Mouse (Mus musculus) heart, embryonic 11.5 days (tissue): ENCODE measurements around the gene 1520401A03Rik. TPM values are rescaled to one million over a fixed set of nuclear protein-coding genes. Genes with fewer than 3 reads are reported as not detected.

Experiments used
- ATAC-seq: fragments of 200-750 bp; cut with Nextera tagmentation; replicated peaks from 2 replicates; pipeline ENCODE4 v1.8.0; 2017; ENCODE audit warnings: moderate library complexity; ENCODE audit not compliant: insufficient number of reproducible peaks, low FRiP score, low TSS enrichment
- H3K27ac ChIP-seq: fragments of 300-500 bp; sonication (generic); 2 replicates; pipeline ENCODE4 v1.5.1; 2014; ENCODE audit warnings: mild to moderate bottlenecking, low read depth, low read length
- H3K27me3 ChIP-seq: fragments of 300-500 bp; sonication (generic); 2 replicates; pipeline ENCODE4 v1.6.1; 2014; ENCODE audit warnings: mild to moderate bottlenecking, low read length, mixed read lengths; ENCODE audit not compliant: control insufficient read depth, insufficient read depth
- H3K36me3 ChIP-seq: fragments of 300-500 bp; sonication (generic); 2 replicates; pipeline ENCODE4 v1.6.1; 2014; ENCODE audit warnings: mild to moderate bottlenecking, low read length, moderate library complexity, mixed read lengths; ENCODE audit not compliant: control insufficient read depth, insufficient read depth
- H3K4me1 ChIP-seq: fragments of 300-500 bp; sonication (generic); 2 replicates; pipeline ENCODE4 v1.6.1; 2014; ENCODE audit warnings: low read length; ENCODE audit not compliant: control insufficient read depth, insufficient read depth
- H3K4me2 ChIP-seq: fragments of 300-500 bp; sonication (generic); 2 replicates; pipeline ENCODE4 v1.6.1; 2014; ENCODE audit warnings: mild to moderate bottlenecking, moderate library complexity
- H3K4me3 ChIP-seq: fragments of 300-500 bp; sonication (generic); 2 replicates; pipeline ENCODE4 v1.5.1; 2014; ENCODE audit warnings: low read depth, low read length
- H3K9ac ChIP-seq: fragments of 300-500 bp; sonication (generic); 2 replicates; pipeline ENCODE4 v1.6.1; 2014; ENCODE audit warnings: mild to moderate bottlenecking, low read depth, low read length, moderate library complexity
- H3K9me3 ChIP-seq: fragments of 300-500 bp; sonication (generic); replicated peaks from 2 replicates; pipeline ENCODE4 v1.6.1; 2016; ENCODE audit warnings: low read length; ENCODE audit not compliant: control insufficient read depth
- WGBS: fragments of 180-500 bp; shearing (Covaris S2); extraction: QIAGEN DNeasy Blood & Tissue Kit; methylation state at CpG from one replicate; pipeline ENCODE4 v1.1.7; 2014; ENCODE audit not compliant: insufficient replicate concordance; 5-methylcytosine and 5-hydroxymethylcytosine counted together
- polyA plus RNA-seq: library from polyadenylated mRNA; unstranded; fragments of >200 nt; fragmentation: Nextera tagmentation; extraction: Ambion mirVana; gene quantifications from 2 replicates; pipeline ENCODE4 v1.2.1, GENCODE M21; 2014

The 1520401A03Rik gene
- polyA plus RNA-seq, 1 experiment from 2014 or later, result 0.16 TPM

DNA sequence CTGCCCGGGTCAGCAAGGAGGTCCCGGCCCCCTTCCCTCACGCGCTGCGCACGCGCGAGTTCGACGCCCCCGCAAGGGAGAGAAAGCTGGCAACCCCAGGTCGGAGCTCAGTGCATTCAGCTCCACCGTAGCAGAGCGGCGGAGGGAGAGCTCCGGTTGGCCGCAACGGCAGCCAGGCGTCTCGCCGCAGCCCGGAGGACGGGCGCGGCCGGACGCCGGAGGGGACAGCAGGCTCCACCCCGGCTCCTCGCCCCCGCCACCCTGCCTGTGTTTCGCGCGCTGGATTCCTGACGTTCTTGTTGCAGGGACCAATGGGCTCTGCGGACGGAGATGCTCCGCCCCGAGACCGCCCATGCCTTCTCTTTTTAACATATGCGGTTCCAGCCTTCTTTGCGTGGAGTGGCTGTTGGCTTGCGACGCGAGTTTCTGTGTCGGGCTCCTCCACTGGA is 17.6 kb upstream of the 1520401A03Rik start:
- peak overlapping the region; percentile 99 for H3K4me2 ChIP-seq
- H3K4me1 ChIP-seq, result peaks cover 23% of the 10 kb centered on the region
- H3K9ac ChIP-seq, result peak overlapping the region; percentile 78
- WGBS, result under 1% methylated on average over 46 of the region's 46 CpGs
- peaks cover 5% of the 10 kb centered on the region; the same call in 1 of the 2 replicates for H3K36me3 ChIP-seq
- H3K27ac ChIP-seq, result 0 out of 2 replicates have a peak overlapping the region, but pooled peaks have one; percentile 22
- no peaks in the 10 kb centered on the region for H3K9me3 ChIP-seq
- H3K27me3 ChIP-seq, result peaks cover 83% of the 10 kb centered on the region
- peak; percentile 74 for ATAC-seq
- H3K4me3 ChIP-seq, result peak overlapping the region; percentile 67

DNA sequence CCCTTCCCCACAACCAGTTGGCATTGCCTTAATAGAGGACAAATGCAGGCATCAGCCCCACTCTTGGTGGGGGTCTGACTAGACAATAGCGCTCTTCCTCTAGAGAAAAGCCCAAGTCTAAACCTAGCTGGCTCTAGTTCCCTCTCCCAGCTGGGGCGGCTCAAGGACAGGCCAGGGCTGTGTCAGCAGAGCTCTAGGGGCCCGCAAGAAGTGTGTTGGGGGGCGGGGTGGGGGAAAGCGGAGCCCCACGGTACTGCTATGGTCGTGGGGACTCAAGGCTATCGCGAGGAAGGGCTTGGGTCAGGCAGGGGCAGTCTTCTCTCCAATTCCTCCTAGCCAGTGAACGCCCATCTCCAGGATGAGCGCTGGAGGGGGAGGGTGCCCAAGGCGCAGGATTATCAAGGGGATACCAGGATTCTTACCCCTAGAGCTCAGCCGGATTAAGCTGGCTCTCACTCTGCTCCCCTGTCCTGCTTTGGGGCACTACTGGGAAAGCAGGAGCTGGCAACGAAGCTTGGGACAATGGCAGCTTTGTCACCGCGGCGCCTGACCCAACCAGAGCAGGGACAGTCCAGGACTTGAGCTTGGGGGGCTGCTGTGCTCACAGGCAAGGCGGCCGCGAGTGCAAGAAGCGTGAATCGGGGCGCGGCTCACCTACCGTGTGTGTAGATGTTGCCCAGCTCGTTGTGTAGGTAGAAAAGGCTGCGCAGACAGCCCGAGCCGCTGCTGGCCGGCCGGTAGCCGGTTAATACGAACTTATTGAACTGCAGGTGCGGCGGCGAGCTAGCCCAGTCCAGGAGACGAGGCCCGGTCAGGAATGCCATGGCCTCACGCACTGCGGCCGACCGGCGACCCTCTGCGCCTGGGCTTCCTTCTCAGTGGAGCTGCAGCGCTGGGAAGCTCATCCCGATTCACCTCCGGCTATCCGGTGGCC is 16.9 kb upstream of the 1520401A03Rik start:
- peaks cover 76% of the 10 kb centered on the region for H3K27me3 ChIP-seq
- peak; percentile 15 for ATAC-seq

DNA sequence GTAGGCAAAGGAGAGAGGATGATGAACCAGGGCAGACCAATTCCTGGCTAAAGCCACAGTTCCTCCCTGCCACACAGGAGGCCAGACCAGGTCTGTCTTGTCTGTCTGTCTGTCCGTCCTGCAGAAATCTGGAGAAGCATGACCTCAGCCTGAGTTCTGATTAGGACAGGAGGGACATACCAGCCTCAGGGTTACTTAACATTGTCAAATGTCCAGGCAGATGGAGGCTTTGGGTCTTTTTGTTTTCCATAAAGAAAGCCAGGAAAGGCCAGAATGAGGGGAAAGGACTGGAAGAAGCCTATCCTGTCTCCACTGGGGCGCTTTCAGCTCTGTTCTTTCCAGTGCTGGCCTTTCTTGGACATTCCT is 16.2 kb upstream of the 1520401A03Rik start:
- Histone ChIP-seq H3K27me3 (peaks cover 69% of the 10 kb centered on the region), H3K36me3 (peaks cover 8% of the 10 kb centered on the region), H3K4me2 (peak overlapping the region; percentile 99), H3K9ac (no peak overlapping the region), H3K9me3 (no peaks in the 10 kb centered on the region), H3K27ac (no peak overlapping the region), H3K4me3 (peak overlapping the region; percentile 67), H3K4me1 (peaks cover 17% of the 10 kb centered on the region)
- 38% methylated on average over 2 of the region's 2 CpGs for WGBS
- no peak for ATAC-seq

More for the DNA sequence above, 16.9 kb upstream of the 1520401A03Rik start:
- Histone ChIP-seq H3K4me2 (peak overlapping the region; percentile 99), H3K27ac (0 out of 2 replicates have a peak overlapping the region, but pooled peaks have one; percentile 22), H3K36me3 (peaks cover 5% of the 10 kb centered on the region; the same call in 1 of the 2 replicates), H3K9me3 (no peaks in the 10 kb centered on the region), H3K4me1 (peaks cover 17% of the 10 kb centered on the region), H3K4me3 (peak overlapping the region; percentile 67), H3K9ac (peak overlapping the region; percentile 78)
- 2% methylated on average over 48 of the region's 48 CpGs for WGBS

DNA sequence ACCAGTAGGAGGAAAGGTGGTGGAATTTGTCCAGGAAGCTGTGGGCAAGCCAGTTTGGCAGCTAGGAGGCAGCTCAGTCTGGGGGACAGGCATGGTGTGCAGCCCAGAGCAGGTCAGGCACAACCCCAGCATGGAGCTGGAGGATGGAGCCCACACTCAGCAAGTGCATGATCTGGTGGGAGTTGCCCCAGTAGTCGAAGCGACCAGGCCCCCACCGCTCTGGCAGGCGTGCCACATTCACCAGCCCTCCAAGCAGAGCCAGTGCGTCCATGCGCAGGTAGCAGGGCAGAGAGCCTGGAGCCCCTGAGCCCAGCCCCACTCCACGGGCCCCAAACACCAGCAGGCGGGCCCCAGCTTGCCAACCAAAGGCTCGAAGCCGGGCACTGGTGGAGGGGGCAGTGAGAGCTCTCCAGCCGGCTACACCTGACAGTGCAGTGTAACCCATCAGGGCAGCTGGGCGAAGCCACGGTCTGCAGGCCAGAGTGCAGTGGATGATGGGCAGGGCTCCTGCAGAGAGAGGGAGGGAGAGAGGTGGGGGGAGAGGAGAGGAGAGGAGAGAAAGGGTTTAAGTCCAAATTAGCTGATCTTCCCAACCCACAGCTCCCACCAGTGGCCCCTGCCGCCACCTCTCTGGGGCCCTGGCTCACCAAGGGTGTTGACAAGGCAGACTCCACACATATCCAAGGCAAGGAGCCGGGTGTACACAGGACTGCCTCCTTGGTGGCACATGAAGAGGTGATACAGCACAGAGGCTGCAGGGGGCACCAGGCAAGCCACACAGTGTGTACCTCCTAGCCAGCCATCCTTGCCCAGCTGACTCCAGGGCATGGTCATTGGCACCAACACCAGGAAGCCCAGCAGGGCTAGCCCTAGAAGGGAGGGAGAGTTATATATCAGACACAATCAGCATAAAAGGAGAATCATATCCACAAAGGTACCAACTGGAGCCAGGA is 15.2 kb upstream of the 1520401A03Rik start:
- Histone ChIP-seq H3K9ac (no peak overlapping the region), H3K9me3 (no peaks in the 10 kb centered on the region), H3K4me1 (peaks cover 17% of the 10 kb centered on the region), H3K4me2 (no peak overlapping the region), H3K27me3 (peaks cover 59% of the 10 kb centered on the region), H3K27ac (no peak overlapping the region), H3K4me3 (no peak overlapping the region), H3K36me3 (peaks cover 12% of the 10 kb centered on the region)
- WGBS, result 60% methylated on average over 15 of the region's 15 CpGs
- ATAC-seq, result no peak

DNA sequence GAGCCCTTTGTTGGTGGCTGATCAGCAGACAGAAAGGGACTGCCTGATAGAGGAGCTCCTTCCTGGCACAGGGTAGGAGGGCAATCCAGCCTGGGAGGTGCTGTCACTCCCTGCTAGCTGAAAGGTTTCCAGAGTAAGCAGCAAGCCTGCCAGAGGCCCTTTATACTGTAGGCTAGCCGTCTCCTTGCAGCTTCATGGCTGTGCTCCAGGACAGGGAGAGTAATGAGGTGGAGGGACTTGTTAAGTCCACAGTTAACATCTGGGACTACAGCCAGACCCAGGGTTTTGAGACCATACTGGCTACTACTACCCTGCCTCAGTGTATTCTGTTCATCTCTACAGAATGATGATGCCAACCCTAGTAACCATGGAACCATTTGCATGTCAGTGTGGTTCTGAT is 11.8 kb upstream of the 1520401A03Rik start:
- Histone ChIP-seq H3K9ac (no peak overlapping the region), H3K27ac (no peak overlapping the region), H3K36me3 (peaks cover 12% of the 10 kb centered on the region), H3K27me3 (peaks cover 25% of the 10 kb centered on the region), H3K4me3 (no peak overlapping the region), H3K4me2 (no peak overlapping the region), H3K9me3 (no peaks in the 10 kb centered on the region), H3K4me1 (peaks cover 7% of the 10 kb centered on the region)
- ATAC-seq, result no peak
- 77% methylated on average over 1 of the region's 1 CpGs for WGBS

DNA sequence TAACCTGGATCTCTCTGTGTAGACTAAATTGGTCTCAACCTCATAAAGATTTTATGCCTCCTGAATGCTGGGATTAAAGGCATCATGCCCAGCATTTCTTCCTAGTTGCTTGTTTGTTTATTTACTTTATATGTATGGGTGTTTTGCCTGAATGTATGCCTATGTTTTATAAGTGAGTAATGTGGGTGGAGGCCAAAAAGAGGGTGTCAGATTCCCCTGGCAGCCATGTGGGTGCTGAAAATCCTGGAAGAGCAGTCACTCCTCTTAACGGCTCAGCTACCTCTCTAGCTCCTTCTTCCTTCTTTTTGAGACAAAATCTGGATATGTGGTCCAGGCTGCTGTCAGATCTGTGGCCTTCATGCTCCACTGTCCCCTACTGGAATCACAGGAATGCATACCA is 7.9 kb upstream of the 1520401A03Rik start:
- H3K9me3 ChIP-seq, result no peaks in the 10 kb centered on the region
- no peak overlapping the region for H3K4me3 ChIP-seq
- H3K27ac ChIP-seq, result no peak overlapping the region
- peaks cover 3% of the 10 kb centered on the region; the same call in 1 of the 2 replicates for H3K4me1 ChIP-seq
- ATAC-seq, result no peak
- WGBS, result 61% methylated on average over 1 of the region's 1 CpGs
- peaks cover under 1% of the 10 kb centered on the region; the same call in 1 of the 2 replicates for H3K27me3 ChIP-seq
- H3K4me2 ChIP-seq, result no peak overlapping the region
- H3K36me3 ChIP-seq, result peaks cover 9% of the 10 kb centered on the region
- H3K9ac ChIP-seq, result no peak overlapping the region

DNA sequence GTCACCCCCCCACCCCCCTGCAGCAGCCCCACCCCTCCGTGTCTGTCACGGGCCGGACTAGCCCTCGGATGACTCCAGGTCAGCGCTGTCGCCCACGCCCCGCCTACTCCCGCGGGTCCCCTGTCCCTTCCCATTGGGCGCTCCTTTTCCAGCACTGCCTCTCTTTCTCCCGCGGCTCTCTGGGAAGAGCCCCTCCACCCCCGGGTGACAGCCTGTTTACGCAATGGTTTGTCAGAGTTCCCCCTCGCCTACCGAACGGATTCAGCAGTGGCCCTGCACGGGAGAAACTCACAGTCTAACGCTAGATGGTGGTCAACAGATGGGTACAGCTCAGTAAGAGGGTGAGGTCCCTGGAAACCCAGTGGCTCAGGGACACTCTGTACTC is 4.2 kb upstream of the 1520401A03Rik start:
- Histone ChIP-seq H3K27ac (peak overlapping the region; percentile 95), H3K9me3 (no peaks in the 10 kb centered on the region), H3K36me3 (no peaks in the 10 kb centered on the region), H3K27me3 (no peaks in the 10 kb centered on the region), H3K4me1 (peaks cover 3% of the 10 kb centered on the region; the same call in 1 of the 2 replicates), H3K9ac (peak overlapping the region; percentile 89), H3K4me2 (peak overlapping the region; percentile 77), H3K4me3 (peak overlapping the region; percentile 90)
- WGBS, result under 1% methylated on average over 20 of the region's 20 CpGs
- ATAC-seq, result peak; percentile 90
